Mouse (Mus musculus) megakaryocyte progenitor cell, adult 5-6 weeks (primary cell): Measurements from ENCODE around the gene Prpf19. TPM values are rescaled to one million over a fixed set of nuclear protein-coding genes. Genes with fewer than 3 reads are reported as not detected.

ENCODE experiments used
- ATAC-seq: replicated peaks from 2 replicates; pipeline ENCODE4 v1.8.0; 2016; ENCODE audit warnings: mild to moderate bottlenecking, moderate TSS enrichment, inconsistent platforms; ENCODE audit not compliant: poor library complexity
- total RNA-seq, 2 experiments: library from RNA; stranded (forward) in 1 of 2; stranded (reverse) in 1 of 2; fragments of 157-497, 149-512 nt in 1 of 2; fragments of 200-1000 nt in 1 of 2; gene quantifications; 2 replicates each; pipeline versions ENCODE4 v1.2.3 to v1.2.4; 2015 to 2017

Gene Prpf19
- total RNA-seq, 2 experiments from 2014 or later = 77.5 to 191 TPM

DNA sequence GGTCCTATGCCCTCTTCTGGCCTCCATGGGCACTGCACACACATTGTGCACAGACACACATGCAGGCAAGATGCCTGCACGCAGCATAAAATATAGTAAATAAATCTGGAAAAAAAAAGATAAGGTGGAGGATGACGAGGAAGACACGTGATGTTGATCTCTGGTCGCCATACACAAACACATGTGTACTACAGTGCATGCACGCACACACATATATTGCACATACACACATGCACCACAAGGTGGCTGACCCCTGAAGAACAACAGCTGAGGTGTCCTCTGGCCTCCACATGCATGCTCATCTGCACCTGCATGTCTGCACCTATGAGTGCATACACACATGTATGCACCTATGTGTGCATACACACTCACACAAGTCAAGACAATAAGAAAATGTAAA lies 41.0 kb downstream of the Prpf19 start:
- ATAC-seq = no peak

DNA sequence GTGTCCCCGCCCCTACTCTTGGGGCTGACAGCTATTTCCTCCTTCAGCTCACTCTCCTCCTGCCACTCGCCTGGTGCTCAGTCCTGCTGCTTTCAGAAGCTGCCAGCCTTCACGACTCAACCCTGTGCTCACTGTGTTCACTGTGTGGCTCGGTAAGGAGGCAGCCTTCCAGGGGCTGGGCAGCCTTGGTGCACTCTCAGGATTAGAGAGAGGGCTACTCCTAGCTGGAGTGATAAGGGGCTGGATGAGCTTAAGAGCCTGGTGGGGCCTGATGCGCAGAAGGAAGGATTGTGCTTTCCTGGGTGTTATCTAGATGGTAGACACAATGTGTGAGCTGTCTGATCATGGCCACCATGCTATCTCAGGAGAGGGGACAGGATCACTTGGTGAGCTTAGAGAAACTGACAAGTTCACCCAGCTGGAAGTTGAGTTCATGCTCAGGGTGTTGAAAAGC lies 42.1 kb downstream of the Prpf19 start, which contains the start of gene Ptgdr2:
Gene Ptgdr2, plus strand, starts transcription at position 51 of the 454 bp plus-strand sequence.
- ATAC-seq = peak; percentile 58

DNA sequence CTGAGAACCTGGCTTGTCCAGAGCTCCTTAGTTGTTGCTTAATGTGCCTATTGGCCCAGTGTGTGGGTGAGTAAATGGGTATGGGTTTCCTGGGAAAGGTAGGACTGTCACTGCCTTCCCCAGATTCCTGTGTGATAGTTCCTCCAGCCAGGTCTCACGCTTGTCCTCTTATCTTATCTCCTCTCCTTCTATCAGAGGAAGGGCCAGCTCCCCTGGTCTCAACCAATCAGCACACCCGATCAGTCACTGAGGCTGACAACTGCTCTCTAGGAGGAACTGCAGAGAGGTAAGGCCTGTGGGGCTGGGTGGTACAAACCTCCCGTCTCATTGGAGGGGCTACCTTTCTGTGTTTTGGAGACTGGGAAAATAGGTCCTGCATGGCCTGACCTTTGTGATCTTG lies 43.7 kb downstream of the Prpf19 start:
- ATAC-seq = no peak

DNA sequence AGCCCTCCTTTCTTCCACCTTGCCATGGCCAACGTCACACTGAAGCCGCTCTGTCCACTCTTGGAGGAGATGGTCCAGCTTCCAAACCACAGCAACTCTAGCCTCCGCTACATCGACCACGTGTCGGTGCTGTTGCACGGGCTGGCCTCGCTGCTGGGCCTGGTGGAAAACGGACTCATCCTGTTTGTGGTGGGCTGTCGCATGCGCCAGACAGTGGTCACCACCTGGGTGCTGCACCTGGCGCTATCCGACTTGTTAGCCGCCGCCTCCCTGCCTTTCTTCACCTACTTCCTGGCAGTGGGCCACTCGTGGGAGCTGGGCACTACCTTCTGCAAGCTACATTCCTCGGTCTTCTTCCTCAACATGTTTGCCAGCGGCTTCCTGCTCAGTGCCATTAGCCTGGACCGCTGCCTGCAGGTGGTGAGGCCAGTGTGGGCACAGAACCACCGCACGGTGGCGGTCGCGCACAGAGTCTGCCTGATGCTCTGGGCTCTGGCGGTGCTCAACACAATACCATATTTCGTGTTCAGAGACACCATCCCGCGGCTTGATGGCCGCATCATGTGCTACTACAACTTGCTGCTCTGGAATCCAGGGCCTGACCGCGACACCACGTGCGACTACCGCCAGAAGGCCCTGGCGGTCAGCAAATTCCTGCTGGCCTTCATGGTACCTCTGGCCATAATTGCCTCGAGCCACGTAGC lies 45.2 kb downstream of the Prpf19 start:
- peak; percentile 88 for ATAC-seq

DNA sequence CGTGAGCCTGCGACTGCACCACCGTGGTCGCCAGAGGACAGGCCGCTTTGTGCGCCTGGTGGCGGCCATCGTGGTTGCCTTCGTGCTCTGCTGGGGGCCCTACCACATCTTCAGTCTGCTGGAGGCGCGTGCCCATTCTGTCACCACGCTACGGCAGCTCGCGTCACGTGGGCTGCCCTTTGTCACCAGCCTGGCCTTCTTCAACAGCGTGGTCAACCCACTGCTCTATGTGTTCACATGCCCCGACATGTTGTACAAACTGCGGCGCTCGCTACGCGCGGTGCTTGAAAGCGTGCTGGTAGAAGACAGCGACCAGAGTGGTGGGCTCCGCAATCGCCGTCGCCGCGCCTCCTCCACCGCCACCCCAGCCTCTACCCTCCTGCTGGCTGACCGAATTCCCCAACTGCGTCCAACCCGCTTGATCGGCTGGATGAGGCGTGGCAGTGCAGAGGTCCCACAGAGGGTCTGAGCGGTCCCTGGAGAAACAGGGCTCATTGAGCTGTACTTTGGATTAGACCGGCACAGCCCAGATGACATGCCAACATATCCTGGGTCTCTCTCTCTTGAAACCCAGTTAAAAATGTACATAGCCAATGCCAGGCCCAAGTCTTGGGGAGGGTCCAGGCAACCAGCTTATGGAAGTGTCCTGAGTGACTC lies 45.9 kb downstream of the Prpf19 start:
- 0 out of 2 replicates have a peak, but pooled peaks have one; percentile 3 for ATAC-seq

DNA sequence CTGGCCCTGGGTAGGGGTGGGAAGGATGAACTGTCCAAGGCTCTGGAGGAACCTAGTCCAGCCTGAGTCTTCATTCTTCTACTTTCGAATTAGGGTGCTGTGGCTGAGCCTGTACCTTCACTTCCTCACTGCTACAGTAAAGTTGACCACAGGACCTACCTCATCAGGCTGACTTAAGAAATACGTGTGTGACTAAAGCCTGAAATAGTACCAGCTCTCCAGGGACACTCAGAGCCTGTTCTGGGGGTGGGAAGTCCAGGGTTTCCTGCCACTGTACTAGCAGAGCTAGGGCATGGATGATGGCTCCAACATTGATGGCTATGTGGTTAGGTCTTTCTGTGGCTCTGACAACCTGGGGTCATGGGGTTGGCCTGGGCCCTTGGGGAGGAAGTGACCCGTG lies 48.9 kb downstream of the Prpf19 start:
- peak; percentile 21 for ATAC-seq

DNA sequence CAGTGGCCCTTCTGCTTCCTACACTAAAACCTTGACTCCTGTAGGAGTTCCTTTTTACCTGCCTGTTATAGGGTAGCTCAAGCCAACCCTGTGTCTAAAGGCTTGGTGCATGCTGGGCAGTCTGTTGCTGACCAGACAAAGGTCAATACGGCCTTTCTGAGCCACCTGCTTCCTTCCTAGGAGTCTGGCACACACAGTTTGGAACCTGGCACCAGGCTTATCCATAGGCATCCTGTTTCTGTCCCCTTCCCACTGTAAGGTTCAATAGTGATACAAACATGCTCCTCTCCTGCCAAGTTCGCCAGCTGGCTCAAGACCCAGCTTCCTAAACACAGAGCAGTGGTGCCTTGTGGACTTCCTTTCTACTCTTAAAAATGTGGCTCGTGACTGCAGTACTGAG lies 51.5 kb downstream of the Prpf19 start:
- ATAC-seq = no peak

DNA sequence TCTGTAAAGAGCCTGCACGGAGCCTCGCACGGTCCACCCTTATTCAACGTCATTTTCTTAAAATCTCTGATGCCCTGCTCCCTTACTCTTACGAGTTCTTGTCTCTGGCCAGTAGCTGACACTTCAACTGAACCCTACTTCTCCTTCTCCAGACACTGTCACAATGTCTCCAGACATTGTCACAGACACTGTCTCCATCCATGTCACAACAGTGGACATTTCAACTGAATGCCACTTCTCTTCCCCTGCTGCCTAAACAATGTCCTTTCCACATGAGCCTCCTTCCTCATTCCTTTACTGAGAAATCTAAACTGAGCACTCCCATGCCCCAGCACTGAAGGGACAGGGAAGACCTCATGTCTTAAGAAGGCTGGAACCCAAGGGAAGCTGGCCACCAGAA lies 52.2 kb downstream of the Prpf19 start:
- peak; percentile 31 for ATAC-seq

DNA sequence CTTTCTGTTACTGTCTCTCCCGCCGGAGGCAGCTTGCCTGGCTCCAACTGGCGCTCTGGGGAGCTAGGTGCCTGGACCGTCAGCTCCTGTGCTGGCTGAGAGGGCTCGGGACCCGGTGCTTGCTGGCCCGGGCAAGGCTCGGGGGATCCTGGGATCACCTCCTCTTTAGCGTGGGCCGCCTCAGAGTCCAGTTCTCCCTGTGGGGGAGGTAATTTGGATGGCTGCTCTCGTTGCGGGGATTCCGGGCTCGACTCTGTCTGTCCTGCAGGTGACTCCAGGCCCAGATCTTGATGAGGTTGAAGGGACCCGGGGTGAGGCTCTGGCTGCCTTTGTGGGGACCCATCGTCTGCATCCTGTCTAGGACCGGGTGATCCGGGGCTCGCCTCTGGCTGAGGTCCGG lies 53.4 kb downstream of the Prpf19 start:
- ATAC-seq = 0 out of 2 replicates have a peak, but pooled peaks have one; percentile 3

DNA sequence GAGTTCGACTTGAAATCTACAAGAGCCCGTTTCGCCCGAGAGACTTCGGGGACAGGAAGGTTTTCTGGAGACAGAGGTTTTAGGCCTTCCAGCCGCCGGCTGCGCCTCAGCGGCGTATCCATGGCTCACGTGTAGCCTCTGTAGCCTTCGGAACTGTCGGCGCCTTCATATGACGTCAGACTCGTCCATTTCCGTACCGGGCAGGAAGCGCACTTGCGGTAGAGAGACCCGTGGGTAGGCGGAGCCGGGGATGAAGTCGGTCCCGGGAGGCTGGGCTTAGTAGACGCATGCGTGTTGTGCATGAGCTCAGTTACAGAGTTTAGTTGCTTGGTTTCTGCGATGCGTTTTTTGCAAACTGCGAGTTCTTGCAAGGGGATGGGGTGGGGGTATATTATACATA lies 54.1 kb downstream of the Prpf19 start, which contains the start of gene Ccdc86:
Gene Ccdc86, minus strand, starts transcription at position 155 of the 400 bp plus-strand sequence.
- peak; percentile 94 for ATAC-seq

DNA sequence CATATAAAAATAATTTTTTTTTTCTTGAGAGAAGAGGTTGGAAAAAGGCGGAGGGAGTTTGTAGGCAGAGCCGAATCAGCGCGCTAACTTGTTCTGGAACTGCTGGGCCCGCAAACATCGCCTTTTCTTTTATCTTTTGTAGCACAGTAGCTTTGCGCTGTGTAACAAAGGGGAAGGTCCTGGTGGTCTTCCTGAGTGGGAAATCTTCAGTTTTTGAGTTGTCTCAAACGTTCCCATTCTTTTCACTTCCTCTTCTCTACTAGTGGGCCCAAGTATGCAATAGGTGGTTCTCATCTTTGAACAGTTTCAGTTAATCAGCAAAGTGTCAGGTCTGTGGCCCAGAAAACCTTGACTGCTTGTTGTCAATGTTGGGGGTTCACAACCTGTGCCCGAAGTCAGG lies 54.5 kb downstream of the Prpf19 start:
- ATAC-seq = no peak

DNA sequence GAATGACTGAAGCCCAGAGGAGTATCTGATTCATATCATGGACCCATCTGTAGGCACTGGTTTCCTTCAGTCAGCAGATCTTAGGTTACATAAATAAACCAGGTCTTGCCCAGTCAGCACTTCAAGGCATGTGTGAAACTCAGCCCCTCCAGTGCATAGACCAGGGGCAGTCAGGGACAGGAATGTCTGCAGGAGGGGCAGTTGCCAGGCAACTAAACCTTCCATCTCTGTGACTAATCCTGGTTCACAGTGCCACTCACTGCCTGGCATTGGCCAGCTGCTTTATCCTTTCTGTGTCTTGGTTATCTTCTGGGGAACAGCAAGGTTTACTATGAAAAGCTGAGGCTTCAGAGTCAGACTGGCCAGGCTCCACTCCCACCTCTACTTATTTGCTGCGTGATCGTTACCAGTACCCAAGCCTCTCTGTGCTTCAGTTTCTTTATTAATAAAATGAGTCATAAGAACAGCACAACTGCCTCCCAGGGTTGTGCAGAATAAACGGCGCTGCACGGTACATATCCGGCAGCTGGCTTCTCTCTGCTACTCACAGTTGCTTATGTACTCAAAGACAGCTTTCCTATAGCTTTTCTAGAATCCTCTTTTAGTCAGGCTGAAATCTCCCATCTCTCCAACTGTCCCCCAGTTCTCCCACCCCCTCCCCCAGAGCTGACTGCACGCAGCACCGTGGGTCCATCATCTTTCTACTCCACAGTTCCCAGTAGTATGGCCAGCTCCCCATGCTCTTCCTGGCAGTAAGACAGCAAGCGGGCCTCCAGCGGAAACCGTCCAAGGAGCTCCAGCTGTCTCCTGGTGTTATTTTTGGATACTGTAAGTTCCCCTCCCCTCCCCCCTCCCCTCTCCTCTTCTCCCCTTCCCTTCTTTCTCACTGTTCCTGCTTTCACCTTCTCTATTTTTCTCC lies 57.2 kb downstream of the Prpf19 start:
- ATAC-seq = no peak

Other genes with a start within 250 kb of the Prpf19 start
- gene Pga5, start 217.2 kb upstream of the Prpf19 start, total RNA-seq (2015) = not detected in 2 replicates
- not detected in 2 replicates for gene Pga5, start 217.2 kb upstream of the Prpf19 start, total RNA-seq (2017)
- gene Vps37c, start 206.5 kb upstream of the Prpf19 start, total RNA-seq (2015) = 17.6 and 21.0 TPM in 2 replicates
- 14.7 and 15.2 TPM in 2 replicates for gene Vps37c, start 206.5 kb upstream of the Prpf19 start, total RNA-seq (2017)
- 0.05 TPM in 1 of 2 replicates, not detected in the other for gene Cd5, start 156.2 kb upstream of the Prpf19 start, total RNA-seq (2015)
- gene Cd5, start 156.2 kb upstream of the Prpf19 start, total RNA-seq (2017) = 0.61 TPM in 1 of 2 replicates, not detected in the other
- gene Cd6, start 65.2 kb upstream of the Prpf19 start, total RNA-seq (2015) = 0.46 and 0.69 TPM in 2 replicates
- gene Cd6, start 65.2 kb upstream of the Prpf19 start, total RNA-seq (2017) = 1.3 and 1.4 TPM in 2 replicates
- gene Slc15a3, start 55.5 kb upstream of the Prpf19 start, total RNA-seq (2015) = 0.57 and 0.85 TPM in 2 replicates
- 0.37 and 1.5 TPM in 2 replicates for gene Slc15a3, start 55.5 kb upstream of the Prpf19 start, total RNA-seq (2017)
- gene Tmem132a, start 25.3 kb upstream of the Prpf19 start, total RNA-seq (2015) = 0.17 TPM in 1 of 2 replicates, not detected in the other
- 0.30 TPM in 1 of 2 replicates, not detected in the other for gene Tmem132a, start 25.3 kb upstream of the Prpf19 start, total RNA-seq (2017)
- gene Tmem109, start 13.2 kb upstream of the Prpf19 start, total RNA-seq (2015) = 14.9 and 16.5 TPM in 2 replicates
- 13.2 and 17.8 TPM in 2 replicates for gene Tmem109, start 13.2 kb upstream of the Prpf19 start, total RNA-seq (2017)
- not detected in 2 replicates for gene Zp1, start 25.4 kb downstream of the Prpf19 start, total RNA-seq (2015)
- not detected in 2 replicates for gene Zp1, start 25.4 kb downstream of the Prpf19 start, total RNA-seq (2017)
- gene Ptgdr2, start 41.9 kb downstream of the Prpf19 start, total RNA-seq (2015) = 0.07 and 0.17 TPM in 2 replicates
- gene Ptgdr2, start 41.9 kb downstream of the Prpf19 start, total RNA-seq (2017) = 0.07 TPM in 1 of 2 replicates, not detected in the other
- 28.1 and 31.0 TPM in 2 replicates for gene Ccdc86, start 54.0 kb downstream of the Prpf19 start, total RNA-seq (2015)
- gene Ccdc86, start 54.0 kb downstream of the Prpf19 start, total RNA-seq (2017) = 17.6 and 20.5 TPM in 2 replicates
- gene Ms4a10, start 79.4 kb downstream of the Prpf19 start, total RNA-seq (2015) = not detected in 2 replicates
- gene Ms4a10, start 79.4 kb downstream of the Prpf19 start, total RNA-seq (2017) = not detected in 2 replicates
- gene Ms4a15, start 98.0 kb downstream of the Prpf19 start, total RNA-seq (2015) = not detected in 2 replicates
- gene Ms4a15, start 98.0 kb downstream of the Prpf19 start, total RNA-seq (2017) = not detected in 2 replicates
- gene Ms4a18, start 122.8 kb downstream of the Prpf19 start, total RNA-seq (2015) = not detected in 2 replicates
- not detected in 2 replicates for gene Ms4a18, start 122.8 kb downstream of the Prpf19 start, total RNA-seq (2017)
- gene Ms4a8a, start 185.9 kb downstream of the Prpf19 start, total RNA-seq (2015) = 0.17 TPM in 1 of 2 replicates, not detected in the other
- gene Ms4a8a, start 185.9 kb downstream of the Prpf19 start, total RNA-seq (2017) = 1.5 TPM in 1 of 2 replicates, not detected in the other
- not detected in 2 replicates for gene 1700017D01Rik, start 235.6 kb downstream of the Prpf19 start, total RNA-seq (2015)
- not detected in 2 replicates for gene 1700017D01Rik, start 235.6 kb downstream of the Prpf19 start, total RNA-seq (2017)